Mouse (Mus musculus) lung, embryonic 16.5 days (tissue): ENCODE results near the gene Pcolce. TPM values are rescaled to one million over a fixed set of nuclear protein-coding genes. Genes with fewer than 3 reads are reported as not detected.

ENCODE experiments used
- ATAC-seq: fragments of 200-750 bp; cut with Nextera tagmentation; 2 replicates; pipeline ENCODE4 v1.8.0; 2017; ENCODE audit warnings: low read depth, mild to moderate bottlenecking, moderate library complexity
- H3K27ac ChIP-seq: fragments of 300-500 bp; sonication (generic); 2 replicates; pipeline ENCODE4 v1.5.1; 2014; ENCODE audit warnings: mild to moderate bottlenecking, control low read depth, low read length
- H3K27me3 ChIP-seq: fragments of 300-500 bp; sonication (generic); 2 replicates; pipeline ENCODE4 v1.6.1; 2014; ENCODE audit warnings: low read depth, low read length, mixed read lengths; ENCODE audit not compliant: control insufficient read depth, insufficient read depth
- H3K36me3 ChIP-seq: fragments of 300-500 bp; sonication (generic); 2 replicates; pipeline ENCODE4 v1.6.1; 2014; ENCODE audit warnings: low read length; ENCODE audit not compliant: control insufficient read depth, insufficient read depth
- H3K4me1 ChIP-seq: fragments of 300-500 bp; sonication (generic); replicated peaks from 2 replicates; pipeline ENCODE4 v1.6.1; 2014; ENCODE audit warnings: low read length, mixed read lengths; ENCODE audit not compliant: control insufficient read depth, insufficient read depth
- H3K4me2 ChIP-seq: fragments of 300-500 bp; sonication (generic); 2 replicates; pipeline ENCODE4 v1.6.1; 2014; ENCODE audit warnings: low read depth, low read length, control low read depth
- H3K4me3 ChIP-seq: fragments of 300-500 bp; sonication (generic); 2 replicates; pipeline ENCODE4 v1.5.1; 2014; ENCODE audit warnings: mild to moderate bottlenecking, low read length, control low read depth
- H3K9ac ChIP-seq: fragments of 300-500 bp; sonication (generic); 2 replicates; pipeline ENCODE4 v1.6.1; 2014; ENCODE audit warnings: low read length, control low read depth
- H3K9me3 ChIP-seq: fragments of 300-500 bp; sonication (generic); 2 replicates; pipeline ENCODE4 v1.6.1; 2016; ENCODE audit warnings: low read length; ENCODE audit not compliant: control insufficient read depth
- WGBS: fragments of 180-500 bp; shearing (Covaris S2); extraction: QIAGEN DNeasy Blood & Tissue Kit; methylation state at CpG from one replicate; pipeline ENCODE4 v1.1.7; 2014; 5-methylcytosine and 5-hydroxymethylcytosine counted together
- polyA plus RNA-seq: library from polyadenylated mRNA; unstranded; fragments of >200 nt; fragmentation: Nextera tagmentation; extraction: Ambion mirVana; gene quantifications from 2 replicates; pipeline ENCODE4 v1.2.1, GENCODE M21; 2015

Pcolce gene
- polyA plus RNA-seq, 1 experiment from 2014 or later = 123 TPM

DNA sequence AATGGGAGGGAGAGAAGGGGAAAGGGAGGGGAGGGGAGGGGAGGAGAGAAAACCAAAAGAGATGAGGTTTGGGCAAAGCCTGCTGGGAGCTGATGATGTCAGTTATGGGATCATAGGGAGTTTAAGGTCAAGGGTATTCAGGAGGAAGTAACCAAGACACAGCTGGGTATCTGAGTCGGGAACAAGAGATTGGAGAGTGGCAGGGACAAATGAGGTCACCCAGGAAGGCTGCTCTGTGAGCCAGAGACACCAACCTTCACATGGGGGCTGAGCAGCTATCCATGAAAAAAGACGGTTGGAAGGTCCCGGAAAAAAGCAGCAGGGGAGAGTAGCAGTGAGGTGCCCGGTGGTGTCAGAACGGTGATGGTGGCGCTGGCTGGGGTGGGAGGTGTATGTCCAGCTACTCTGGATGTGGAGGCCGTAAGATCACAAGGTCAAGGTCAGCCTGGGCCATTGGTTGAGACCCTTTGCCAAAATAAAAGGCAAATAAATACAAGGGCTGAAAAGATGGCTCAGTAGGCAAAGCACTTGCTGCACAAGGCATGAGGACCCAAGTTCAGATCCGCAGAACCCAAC lies 45.3 kb downstream of the Pcolce start:
- 80% methylated on average over 8 of the region's 8 CpGs for WGBS
- ATAC-seq = no peak
- no peak overlapping the region for H3K4me3 ChIP-seq

DNA sequence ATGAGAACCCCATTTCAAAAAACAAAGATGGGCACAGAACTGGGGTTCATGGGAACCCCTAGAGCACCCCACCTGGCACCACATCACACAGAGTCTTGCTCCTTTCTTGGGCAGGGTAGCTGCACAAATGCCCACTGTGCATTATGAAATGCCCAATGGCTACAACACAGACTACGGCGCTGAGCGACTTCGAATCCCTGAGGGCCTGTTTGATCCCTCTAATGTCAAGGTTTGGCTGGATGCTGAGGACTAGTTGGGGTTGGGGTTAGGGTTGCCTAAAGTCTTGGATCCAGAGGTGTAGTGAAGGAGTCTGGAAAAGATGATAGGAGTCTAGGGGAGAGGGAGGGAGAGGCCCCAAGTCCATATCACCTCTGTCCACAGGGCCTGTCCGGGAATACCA lies 47.2 kb downstream of the Pcolce start:
- WGBS = 89% methylated on average over 5 of the region's 5 CpGs
- Histone ChIP-seq H3K4me3 (no peak overlapping the region), H3K4me2 (no peak overlapping the region), H3K27ac (no peak overlapping the region), H3K9me3 (no peaks in the 10 kb centered on the region), H3K36me3 (no peaks in the 10 kb centered on the region), H3K4me1 (peaks cover 2% of the 10 kb centered on the region; the same call in 1 of the 2 replicates), H3K9ac (no peak overlapping the region), H3K27me3 (no peaks in the 10 kb centered on the region)
- no peak for ATAC-seq

More for the DNA sequence above, 45.3 kb downstream of the Pcolce start:
- Histone ChIP-seq H3K4me1 (peaks cover 2% of the 10 kb centered on the region; the same call in 1 of the 2 replicates), H3K27ac (no peak overlapping the region), H3K9me3 (no peaks in the 10 kb centered on the region), H3K27me3 (no peaks in the 10 kb centered on the region), H3K9ac (no peak overlapping the region), H3K36me3 (no peaks in the 10 kb centered on the region), H3K4me2 (no peak overlapping the region)

DNA sequence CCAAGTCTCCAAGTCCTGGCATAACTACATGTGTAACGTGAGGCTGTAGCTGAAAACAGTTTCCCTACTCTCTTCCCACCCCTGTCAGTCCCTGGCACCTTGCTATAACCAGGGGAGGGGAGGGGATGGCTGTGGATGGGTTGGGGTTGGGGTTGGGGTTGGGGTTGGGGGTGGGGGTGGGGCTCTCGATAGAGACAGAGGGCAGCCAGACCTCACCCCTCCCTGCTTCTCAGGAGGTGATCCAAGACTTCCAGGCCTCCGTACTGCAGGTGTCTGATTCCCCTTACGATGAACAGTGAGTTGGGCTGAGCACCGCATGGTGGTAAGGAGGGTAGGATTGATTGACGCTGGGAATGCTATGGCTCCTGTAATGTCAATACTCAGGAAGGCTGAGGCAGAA lies 47.8 kb downstream of the Pcolce start:
- no peak for ATAC-seq
- Histone ChIP-seq H3K27me3 (no peaks in the 10 kb centered on the region), H3K36me3 (no peaks in the 10 kb centered on the region), H3K27ac (no peak overlapping the region), H3K4me1 (peaks cover 2% of the 10 kb centered on the region; the same call in 1 of the 2 replicates), H3K9ac (no peak overlapping the region), H3K9me3 (no peaks in the 10 kb centered on the region), H3K4me2 (no peak overlapping the region), H3K4me3 (no peak overlapping the region)
- WGBS = 60% methylated on average over 6 of the region's 6 CpGs

- Histone ChIP-seq H3K4me2 (no peak overlapping the region), H3K9me3 (no peaks in the 10 kb centered on the region), H3K36me3 (no peaks in the 10 kb centered on the region), H3K27ac (no peak overlapping the region), H3K27me3 (no peaks in the 10 kb centered on the region), H3K9ac (no peak overlapping the region), H3K4me3 (no peak overlapping the region), H3K4me1 (no peaks in the 10 kb centered on the region)
- ATAC-seq = no peak
- WGBS = 58% methylated on average over 10 of the region's 10 CpGs
Observed at GRCm38 (mm10) chr5:137562965-137563364, 50.6 kb downstream of the Pcolce start.

DNA sequence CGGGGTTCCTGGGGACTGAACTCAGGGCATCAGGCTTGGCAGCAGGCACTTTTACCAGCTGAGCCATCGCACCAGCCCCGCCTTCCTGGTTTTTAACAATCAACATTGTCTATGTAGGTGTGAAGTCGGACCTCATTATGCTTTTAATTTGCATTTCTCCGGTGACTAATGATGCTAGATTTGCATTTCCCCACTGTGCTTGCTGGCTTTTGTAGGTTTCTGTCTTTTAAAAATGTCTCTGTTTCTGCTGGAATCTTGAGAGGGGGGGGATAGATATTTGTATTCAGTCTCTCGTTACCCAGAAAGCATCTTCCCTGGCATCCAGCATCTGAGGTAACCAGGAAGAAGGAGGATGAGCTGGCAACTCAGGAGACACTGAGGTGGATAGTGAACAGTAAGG lies 52.0 kb downstream of the Pcolce start:
- Histone ChIP-seq H3K27ac (no peak overlapping the region), H3K9me3 (no peaks in the 10 kb centered on the region), H3K4me2 (no peak overlapping the region), H3K27me3 (no peaks in the 10 kb centered on the region), H3K4me1 (no peaks in the 10 kb centered on the region), H3K4me3 (no peak overlapping the region), H3K36me3 (no peaks in the 10 kb centered on the region), H3K9ac (no peak overlapping the region)
- ATAC-seq = no peak
- WGBS = 62% methylated on average over 6 of the region's 6 CpGs

Other genes with a start within 250 kb of the Pcolce start
- gene Zan, start 136.7 kb downstream of the Pcolce start, polyA plus RNA-seq = 0.53 and 0.62 TPM in 2 replicates
- gene Pop7, start 111.3 kb downstream of the Pcolce start, polyA plus RNA-seq = 50.4 and 54.4 TPM in 2 replicates
- 10.7 and 10.9 TPM in 2 replicates for gene Gigyf1, start 95.2 kb downstream of the Pcolce start, polyA plus RNA-seq
- gene Epo, start 80.5 kb downstream of the Pcolce start, polyA plus RNA-seq = 0.31 and 0.98 TPM in 2 replicates
- gene Gnb2, start 80.3 kb downstream of the Pcolce start, polyA plus RNA-seq = 379 and 400 TPM in 2 replicates
- gene Actl6b, start 60.3 kb downstream of the Pcolce start, polyA plus RNA-seq = 0.51 and 0.60 TPM in 2 replicates
- 0.46 and 1.4 TPM in 2 replicates for gene Tfr2, start 43.9 kb downstream of the Pcolce start, polyA plus RNA-seq
- gene Mospd3, start 12.7 kb downstream of the Pcolce start, polyA plus RNA-seq = 30.4 and 30.7 TPM in 2 replicates
- 0.13 and 0.15 TPM in 2 replicates for gene Fbxo24, start 15.2 kb upstream of the Pcolce start, polyA plus RNA-seq
- 34.2 and 42.6 TPM in 2 replicates for gene Lrch4, start 15.3 kb upstream of the Pcolce start, polyA plus RNA-seq
- gene Gm20605, start 15.4 kb upstream of the Pcolce start, polyA plus RNA-seq = 14.8 and 18.1 TPM in 2 replicates
- gene Sap25, start 27.6 kb upstream of the Pcolce start, polyA plus RNA-seq = 9.7 and 12.4 TPM in 2 replicates
- 0.38 TPM in 1 of 2 replicates, not detected in the other for gene Irs3, start 31.9 kb upstream of the Pcolce start, polyA plus RNA-seq
- gene Agfg2, start 70.9 kb upstream of the Pcolce start, polyA plus RNA-seq = 14.2 and 16.3 TPM in 2 replicates
- 1.6 and 1.9 TPM in 2 replicates for gene Nyap1, start 127.8 kb upstream of the Pcolce start, polyA plus RNA-seq
- 140 and 146 TPM in 2 replicates for gene Tsc22d4, start 131.9 kb upstream of the Pcolce start, polyA plus RNA-seq
- 25.9 and 30.5 TPM in 2 replicates for gene Ppp1r35, start 165.1 kb upstream of the Pcolce start, polyA plus RNA-seq
- gene Mepce, start 173.9 kb upstream of the Pcolce start, polyA plus RNA-seq = 10.0 and 10.5 TPM in 2 replicates
- gene Zcwpw1, start 174.0 kb upstream of the Pcolce start, polyA plus RNA-seq = 24.3 and 26.8 TPM in 2 replicates
- 4.4 and 5.2 TPM in 2 replicates for gene Pilra, start 222.5 kb upstream of the Pcolce start, polyA plus RNA-seq
- 1.1 and 1.8 TPM in 2 replicates for gene Pilrb1, start 244.3 kb upstream of the Pcolce start, polyA plus RNA-seq